Mouse (Mus musculus) bone marrow, adult 2 months (tissue): ENCODE measurements around the gene Eaf1. TPM values are rescaled to one million over a fixed set of nuclear protein-coding genes. Genes with fewer than 3 reads are reported as not detected.

Experiments
- H3K27ac ChIP-seq: fragments of 200-500 bp; 2 replicates; pipeline ENCODE4 v1.5.1; 2012; ENCODE audit warnings: low read depth, mild to moderate bottlenecking, control low read depth, inconsistent platforms, low read length; ENCODE audit not compliant: control insufficient read depth, poor library complexity, insufficient read depth
- H3K4me1 ChIP-seq: fragments of 200-500 bp; 2 replicates; pipeline ENCODE4 v1.6.1; 2011; ENCODE audit warnings: low read length; ENCODE audit not compliant: control insufficient read depth, insufficient read depth
- H3K4me3 ChIP-seq: fragments of 200-500 bp; replicated peaks from 2 replicates; pipeline ENCODE3; 2011; ENCODE audit warnings: mild to moderate bottlenecking, low read depth, low read length, control low read depth; ENCODE audit not compliant: control insufficient read depth
- CTCF ChIP-seq: fragments of 200-500 bp; IDR thresholded peaks from 2 replicates; pipeline ENCODE4 v1.5.1; 2011; ENCODE audit warnings: low read length, control low read depth; ENCODE audit not compliant: control insufficient read depth, insufficient read depth
- POLR2A ChIP-seq: fragments of 200-500 bp; IDR thresholded peaks from 2 replicates; pipeline ENCODE4 v1.6.1; 2011; ENCODE audit warnings: low read depth, mild to moderate bottlenecking, control low read depth, low read length, borderline replicate concordance; ENCODE audit not compliant: control insufficient read depth
- WGBS: fragments of 180-500 bp; shearing (Covaris S2); methylation state at CpG from one replicate; pipeline ENCODE4 v1.1.7; 2018; 5-methylcytosine and 5-hydroxymethylcytosine counted together
- polyA plus RNA-seq: library from polyadenylated mRNA; stranded (reverse); fragments of >200 nt; gene quantifications from 2 replicates; pipeline ENCODE4 v1.2.4, GENCODE M21; 2011; ENCODE audit warnings: low replicate concordance; ENCODE audit not compliant: missing spikeins, insufficient read depth, insufficient read length

The Eaf1 gene
- polyA plus RNA-seq, 1 experiment, result 16.2 TPM

- Histone ChIP-seq H3K27ac (no peak overlapping the region), H3K4me1 (no peaks in the 10 kb centered on the region), H3K4me3 (no peak overlapping the region)
- TF ChIP-seq CTCF (0 out of 2 replicates have a peak, but pooled peaks have one; percentile 16), POLR2A (no peak)
- 41% methylated on average over 3 of the region's 3 CpGs for WGBS
Measured at GRCm38 (mm10) chr14:31519165-31519564, 25.0 kb downstream of the Eaf1 start.

- no peak overlapping the region for H3K27ac ChIP-seq
- H3K4me3 ChIP-seq, result no peak overlapping the region
- no peaks in the 10 kb centered on the region for H3K4me1 ChIP-seq
- no peak for TF ChIP-seq CTCF
- no peak for TF ChIP-seq POLR2A
- WGBS, result 71% methylated on average over 2 of the region's 2 CpGs
Measured at GRCm38 (mm10) chr14:31521318-31521717, 27.1 kb downstream of the Eaf1 start.

- TF ChIP-seq CTCF (no peak), POLR2A (no peak)
- H3K4me1 ChIP-seq, result no peaks in the 10 kb centered on the region
- no peak overlapping the region for H3K4me3 ChIP-seq
- H3K27ac ChIP-seq, result no peak overlapping the region
- 72% methylated on average over 7 of the region's 7 CpGs for WGBS
Measured at GRCm38 (mm10) chr14:31525040-31525810, 31.0 kb downstream of the Eaf1 start.

DNA sequence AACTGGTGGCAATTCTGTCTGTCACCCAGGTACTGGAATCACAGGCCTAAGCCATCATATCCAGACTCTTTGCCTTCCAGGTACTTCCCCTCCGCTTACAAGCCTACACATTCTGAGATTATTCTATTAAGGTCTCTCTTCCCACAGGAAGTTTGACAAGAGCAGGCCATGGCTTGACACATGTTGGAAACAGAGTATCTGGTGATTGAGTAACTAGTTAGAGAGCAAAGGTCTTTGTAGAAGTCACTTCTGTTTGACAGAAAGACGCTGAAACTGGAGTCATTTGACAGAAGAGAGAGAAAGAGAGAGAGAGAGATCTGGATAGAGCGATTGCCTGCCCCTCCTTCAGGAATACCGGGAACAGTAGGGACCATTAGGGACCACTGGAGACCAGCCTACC is 36.6 kb downstream of the Eaf1 start:
- Histone ChIP-seq H3K4me3 (no peak overlapping the region), H3K27ac (no peak overlapping the region), H3K4me1 (no peaks in the 10 kb centered on the region; the same call in 1 of the 2 replicates)
- TF ChIP-seq POLR2A (no peak), CTCF (no peak)
- WGBS, result 66% methylated on average over 4 of the region's 4 CpGs

GRCm38 (mm10) chr14:31531506-31532148 is 37.4 kb downstream of the Eaf1 start:
- Histone ChIP-seq H3K27ac (no peak overlapping the region), H3K4me1 (peaks cover 2% of the 10 kb centered on the region; the same call in 1 of the 2 replicates), H3K4me3 (no peak overlapping the region)
- 7% methylated on average over 12 of the region's 12 CpGs for WGBS
- TF ChIP-seq POLR2A, result no peak
- no peak for TF ChIP-seq CTCF

DNA sequence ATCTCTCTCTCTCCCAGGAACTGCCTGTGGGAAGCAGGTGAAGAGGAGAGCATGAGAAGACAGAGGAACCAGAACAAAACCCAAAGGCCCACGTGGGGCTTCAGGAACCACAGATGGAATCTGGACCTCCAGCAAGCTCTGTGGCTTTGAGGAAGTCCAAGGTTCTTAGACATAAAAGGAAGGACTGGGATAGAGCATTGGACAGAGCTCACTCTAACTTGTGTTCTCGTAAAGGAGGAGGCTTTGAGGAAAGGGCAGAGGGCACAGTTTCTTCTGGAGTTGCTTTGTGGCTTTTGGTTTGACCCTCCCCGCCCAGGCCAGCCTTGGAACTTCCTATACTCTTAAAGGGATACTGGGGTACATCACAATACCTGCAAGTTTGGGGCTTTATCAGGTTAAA is 38.5 kb downstream of the Eaf1 start:
- Histone ChIP-seq H3K4me1 (peaks cover 2% of the 10 kb centered on the region; the same call in 1 of the 2 replicates), H3K27ac (no peak overlapping the region), H3K4me3 (no peak overlapping the region)
- WGBS, result 17% methylated on average over 3 of the region's 3 CpGs
- TF ChIP-seq CTCF (no peak), POLR2A (no peak)

GRCm38 (mm10) chr14:31537298-31537697 is 43.1 kb downstream of the Eaf1 start:
- 50% methylated on average over 6 of the region's 6 CpGs for WGBS
- Histone ChIP-seq H3K4me3 (no peak overlapping the region), H3K27ac (peak overlapping the region; percentile 54), H3K4me1 (peaks cover 3% of the 10 kb centered on the region)
- TF ChIP-seq CTCF (no peak), POLR2A (no peak)

GRCm38 (mm10) chr14:31543885-31544442 is 49.8 kb downstream of the Eaf1 start:
- no peak overlapping the region for H3K27ac ChIP-seq
- WGBS, result 87% methylated on average over 11 of the region's 11 CpGs

More at GRCm38 (mm10) chr14:31543885-31544442, 49.8 kb downstream of the Eaf1 start:
- H3K4me3 ChIP-seq, result no peak overlapping the region
- TF ChIP-seq POLR2A (no peak), CTCF (no peak)
- H3K4me1 ChIP-seq, result peaks cover 2% of the 10 kb centered on the region
